Mouse (Mus musculus): ENCODE data around the gene Sirt1. TPM values are rescaled to one million over a fixed set of nuclear protein-coding genes. Genes with fewer than 3 reads are reported as not detected.

Gene Sirt1
- polyA plus RNA-seq, 1 experiment: 3.6 TPM

GRCm38 (mm10) chr10:63410162-63410956 is 28.9 kb upstream of the Sirt1 start:
- TF ChIP-seq GATA1 (IDR thresholded peaks at IDR 0.05; ENCODE audit: low read length): no peak

GRCm38 (mm10) chr10:63403636-63404035 is 22.1 kb upstream of the Sirt1 start:
- no peak for TF ChIP-seq GATA1 (IDR thresholded peaks at IDR 0.05; ENCODE audit: low read length)

DNA sequence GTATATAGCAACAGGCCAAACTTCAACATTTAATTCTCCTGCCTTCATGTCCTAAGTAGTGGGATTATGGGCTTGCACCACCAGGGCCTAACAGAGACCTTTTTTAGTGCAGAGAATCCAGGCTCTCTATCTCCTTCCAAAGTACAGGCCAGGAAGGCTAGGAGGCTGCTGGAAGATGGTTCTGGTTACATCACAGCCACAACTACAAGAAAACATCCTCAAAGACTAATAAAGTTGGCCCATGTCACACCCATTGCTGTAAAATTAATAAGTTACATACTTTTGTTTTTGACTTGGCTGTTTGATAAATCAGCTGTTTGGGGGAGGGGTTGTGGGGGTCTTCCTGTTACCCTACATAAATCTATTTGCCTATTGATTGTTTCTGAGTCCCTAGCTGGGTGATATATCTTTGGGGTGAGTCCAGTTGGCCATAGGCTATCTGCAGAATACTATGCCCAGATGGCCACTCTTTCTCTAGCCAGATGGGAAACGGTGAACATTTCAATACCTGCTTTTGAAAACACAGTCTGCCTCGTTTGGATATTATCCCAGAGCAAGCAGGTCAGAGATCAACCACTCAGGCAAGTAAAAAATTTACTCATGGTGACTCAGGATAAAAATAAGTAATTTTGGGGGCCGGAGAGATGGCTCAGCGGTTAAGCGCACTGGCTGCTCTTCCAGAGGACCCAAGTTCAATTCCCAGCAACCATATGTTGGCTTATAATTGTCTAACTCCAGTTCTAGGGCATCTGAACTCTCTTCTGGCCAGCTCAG is 21.4 kb upstream of the Sirt1 start:
- TF ChIP-seq GATA1 (IDR thresholded peaks at IDR 0.05; ENCODE audit: low read length): no peak

DNA sequence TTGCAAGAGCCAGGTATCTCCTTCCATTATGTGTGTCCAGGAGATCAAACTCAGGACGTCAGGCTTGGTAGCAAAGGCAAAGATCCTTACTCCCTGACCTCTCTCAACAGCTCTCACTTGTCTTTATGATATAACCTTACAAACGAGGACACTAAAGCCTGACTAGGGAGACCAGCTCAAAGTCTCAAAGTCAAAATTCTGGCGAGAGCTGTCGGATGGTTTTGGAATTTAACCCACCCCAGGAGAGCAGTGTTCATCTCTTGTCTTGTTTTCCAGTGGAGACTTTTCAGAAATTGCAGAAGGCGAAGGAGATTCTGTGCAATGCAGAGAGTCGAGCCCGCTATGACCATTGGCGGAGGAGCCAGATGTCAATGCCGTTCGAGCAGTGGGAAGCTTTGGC is 15.5 kb upstream of the Sirt1 start:
- TF ChIP-seq GATA1 (IDR thresholded peaks at IDR 0.05; ENCODE audit: low read length): no peak

DNA sequence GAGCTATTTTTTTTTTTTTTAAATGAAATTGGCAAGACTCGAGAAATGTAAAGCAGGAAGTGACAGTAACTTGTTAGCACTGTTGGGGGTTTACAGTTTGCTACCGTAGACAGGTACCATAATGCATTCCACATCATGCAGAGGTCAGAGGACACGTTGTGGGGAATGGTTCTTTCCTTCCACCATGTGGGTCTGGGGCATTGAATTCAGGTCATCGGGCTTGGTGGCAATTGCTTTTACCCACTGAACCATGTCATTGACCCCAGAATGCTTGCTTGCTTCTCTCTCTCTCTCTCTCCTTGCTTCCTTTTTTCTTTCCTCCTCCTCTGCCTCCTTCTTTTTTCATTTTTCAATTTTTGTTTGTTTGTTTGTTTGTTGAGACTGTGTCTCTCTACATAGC is 7.4 kb upstream of the Sirt1 start:
- no peak for TF ChIP-seq GATA1 (IDR thresholded peaks at IDR 0.05; ENCODE audit: low read length)

DNA sequence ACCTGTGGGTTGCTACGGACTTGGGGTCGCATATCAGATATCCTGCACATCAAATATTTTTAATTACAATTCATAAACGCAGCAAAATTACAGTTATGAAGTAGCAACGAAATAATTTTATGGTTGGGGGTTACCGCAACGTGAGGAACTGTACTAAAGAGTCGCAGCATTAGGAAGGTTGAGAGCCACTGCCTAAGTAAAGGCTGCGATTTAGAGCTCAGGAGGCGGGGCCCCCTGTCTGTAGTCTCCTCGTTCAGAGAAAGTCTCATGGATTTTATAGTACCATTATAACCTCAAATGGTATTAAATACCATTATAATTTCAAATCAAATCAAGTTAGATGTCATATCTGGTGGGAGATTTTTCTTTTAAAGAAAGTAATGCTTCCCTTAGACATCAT is 5.5 kb upstream of the Sirt1 start:
- TF ChIP-seq GATA1 (IDR thresholded peaks at IDR 0.05; ENCODE audit: low read length): no peak

- no peak for TF ChIP-seq GATA1 (IDR thresholded peaks at IDR 0.05; ENCODE audit: low read length)
Measured at GRCm38 (mm10) chr10:63386444-63386843, 4.9 kb upstream of the Sirt1 start.

DNA sequence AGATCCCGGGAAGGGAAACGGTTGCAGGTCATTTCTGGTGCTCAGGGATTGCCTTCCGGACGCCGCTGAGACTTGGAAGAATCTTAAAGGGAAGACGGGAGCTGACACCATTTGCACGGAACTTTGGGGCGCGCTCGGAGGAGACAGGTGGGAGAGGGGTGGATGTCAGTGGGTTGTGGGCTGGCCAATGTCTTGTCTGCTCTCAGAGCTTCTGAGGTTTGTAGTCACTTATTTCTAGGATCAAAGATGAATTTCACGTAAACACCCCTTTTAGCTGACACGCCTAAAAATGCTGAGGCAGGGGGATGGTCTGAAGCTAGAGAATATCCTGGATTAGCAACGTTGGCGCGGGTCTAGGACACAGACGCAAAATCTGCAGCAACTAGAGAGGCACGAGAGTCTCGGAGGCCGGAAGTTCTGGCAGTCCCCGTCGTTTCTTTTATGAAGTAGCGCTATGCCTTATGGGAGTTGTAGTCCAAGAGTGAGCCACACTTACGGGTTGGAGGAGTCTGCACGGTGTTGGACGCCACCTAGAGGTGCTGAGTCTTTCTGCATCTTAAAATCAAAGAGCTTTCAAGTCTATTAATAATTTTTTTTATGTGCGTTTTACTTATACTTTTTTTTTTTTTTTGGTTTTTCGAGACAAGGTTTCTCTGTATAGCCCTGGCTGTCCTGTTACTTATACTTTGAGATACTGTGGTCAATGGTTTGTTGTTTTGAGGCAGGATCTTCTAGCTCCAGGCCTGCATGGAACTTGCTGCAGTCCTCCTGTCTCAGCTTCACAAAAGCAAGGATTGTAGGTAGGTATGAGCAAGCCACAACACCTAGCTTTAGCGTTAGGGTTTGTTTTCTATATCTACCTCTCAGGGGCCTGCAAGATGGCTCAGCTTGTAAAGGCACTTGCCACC is 1.1 kb upstream of the Sirt1 start, which contains the start of gene Dnajc12:
Gene Dnajc12, plus strand, starts transcription at position 72 of the 908 bp plus-strand sequence.
- no peak for TF ChIP-seq GATA1 (IDR thresholded peaks at IDR 0.05; ENCODE audit: low read length)

DNA sequence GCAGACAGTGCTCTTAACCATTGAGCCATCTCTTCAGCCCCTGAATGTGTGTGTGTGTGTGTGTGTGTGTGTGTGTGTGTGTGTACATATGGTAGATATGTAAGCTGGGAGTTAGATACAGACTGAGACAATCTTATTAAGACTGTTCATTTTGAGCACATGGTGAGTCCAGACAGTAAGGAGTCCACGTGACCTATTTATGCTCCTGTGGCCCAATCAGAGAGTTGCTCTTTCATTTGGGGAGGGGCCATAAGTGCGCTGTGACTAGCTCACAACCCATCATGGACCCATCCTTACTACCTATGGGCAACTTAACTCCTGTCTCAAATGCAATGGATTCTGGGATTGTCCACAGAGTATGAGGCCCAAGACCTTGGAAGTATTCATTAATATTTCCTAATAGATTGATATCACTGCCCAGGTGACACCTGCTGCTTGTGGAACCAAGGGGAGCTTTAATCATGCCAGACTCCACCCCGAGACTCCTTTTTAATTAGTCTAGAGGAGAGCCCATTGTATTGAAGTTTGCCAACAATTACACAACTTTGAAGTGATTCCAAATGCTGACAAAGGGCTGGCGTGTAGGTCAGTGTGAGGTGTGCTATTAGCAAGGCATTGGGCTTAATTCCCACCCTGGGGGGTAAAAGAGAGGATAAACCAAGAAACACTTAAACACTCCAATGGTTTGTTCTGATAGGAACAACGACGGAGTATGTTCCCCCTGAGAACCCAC is 2.4 kb downstream of the Sirt1 start:
- no peak for TF ChIP-seq GATA1 (IDR thresholded peaks at IDR 0.05; ENCODE audit: low read length)

GRCm38 (mm10) chr10:63377468-63377867 is 4.0 kb downstream of the Sirt1 start:
- TF ChIP-seq GATA1 (IDR thresholded peaks at IDR 0.05; ENCODE audit: low read length): no peak

GRCm38 (mm10) chr10:63376303-63376702 is 5.2 kb downstream of the Sirt1 start:
- no peak for TF ChIP-seq GATA1 (IDR thresholded peaks at IDR 0.05; ENCODE audit: low read length)

DNA sequence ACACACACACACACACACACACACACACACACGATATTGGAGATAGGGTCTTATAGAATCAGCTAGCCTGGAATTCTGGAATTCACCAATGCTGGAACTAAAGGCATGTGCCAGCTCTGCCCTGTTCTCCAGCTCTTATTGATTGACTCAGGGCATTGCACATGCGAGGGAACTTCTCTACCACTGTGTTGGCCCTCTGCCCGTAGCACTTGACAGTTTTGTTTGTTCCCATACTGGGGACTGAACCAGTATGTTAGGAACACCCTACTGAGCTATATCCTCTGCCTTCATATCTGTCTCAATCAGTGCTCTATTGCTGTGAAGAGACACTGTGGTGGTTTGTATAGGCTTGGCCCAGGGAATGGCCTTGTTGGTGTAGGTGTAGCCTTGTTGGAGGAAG is 13.5 kb downstream of the Sirt1 start:
- TF ChIP-seq GATA1 (IDR thresholded peaks at IDR 0.05; ENCODE audit: low read length): no peak

DNA sequence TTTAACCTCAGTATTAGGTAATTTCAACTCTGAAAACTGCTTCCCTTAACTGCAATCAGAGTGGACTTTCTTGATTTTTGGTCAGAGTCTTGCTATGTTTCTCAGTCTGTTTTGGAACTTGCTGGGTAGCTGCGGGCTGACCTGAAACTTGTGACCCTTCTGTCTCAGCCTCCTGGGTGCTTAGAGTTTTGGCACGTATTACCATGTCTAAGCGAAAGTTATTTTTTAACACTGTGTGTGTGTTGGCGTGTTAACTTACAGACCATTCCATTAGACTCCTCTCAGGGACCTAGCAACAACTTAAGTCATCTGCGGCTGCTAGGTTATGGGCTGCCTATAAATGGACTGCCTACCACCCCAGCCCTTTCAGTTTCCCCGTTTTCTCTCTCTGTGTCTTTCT is 14.1 kb downstream of the Sirt1 start:
- no peak for TF ChIP-seq GATA1 (IDR thresholded peaks at IDR 0.05; ENCODE audit: low read length)

GRCm38 (mm10) chr10:63365918-63366455 is 15.5 kb downstream of the Sirt1 start:
- TF ChIP-seq GATA1 (IDR thresholded peaks at IDR 0.05; ENCODE audit: low read length): no peak

DNA sequence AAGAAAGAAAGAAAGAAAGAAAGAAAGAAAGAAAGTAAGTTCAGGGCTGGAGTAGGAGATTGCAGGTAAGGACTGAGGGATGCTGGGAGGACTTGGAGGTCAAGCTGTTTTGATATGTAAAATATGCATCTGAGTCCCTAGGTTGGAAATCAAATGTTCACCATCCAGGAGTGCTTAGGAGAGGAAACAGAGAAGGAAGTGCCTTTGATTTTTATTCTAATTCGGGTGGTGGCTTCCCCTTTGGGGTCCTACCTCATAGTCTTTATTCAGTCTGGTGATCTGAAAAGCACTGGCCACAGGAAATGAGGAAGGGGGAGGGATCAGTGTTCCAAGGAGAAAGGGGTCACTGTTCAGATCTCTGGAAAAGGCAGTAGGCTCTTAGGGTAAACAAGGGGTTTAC is 21.0 kb downstream of the Sirt1 start:
- TF ChIP-seq GATA1 (IDR thresholded peaks at IDR 0.05; ENCODE audit: low read length): no peak

Measured in G1E-ER4 (cell line).